Mouse (Mus musculus) G1E (cell line): ENCODE data around the gene Eif3b.

Experiments
- CTCF ChIP-seq: IDR thresholded peaks from 2 replicates; pipeline ENCODE4 v1.5.1; 2012; ENCODE audit warnings: low read depth, low read length, inconsistent platforms, mixed read lengths
- GATA1 ChIP-seq: IDR thresholded peaks from 2 replicates; pipeline ENCODE4 v1.6.1; 2012; ENCODE audit warnings: borderline replicate concordance, low read length, inconsistent platforms, mixed read lengths
- GATA2 ChIP-seq: IDR thresholded peaks from 2 replicates; pipeline ENCODE4 v1.6.1; 2012; ENCODE audit warnings: low read depth, low read length, inconsistent platforms, borderline replicate concordance
- POLR2AphosphoS5 ChIP-seq: IDR thresholded peaks from 2 replicates; pipeline ENCODE4 v1.6.1; 2012; ENCODE audit warnings: low read depth, low read length, inconsistent platforms; ENCODE audit not compliant: insufficient replicate concordance
- TAL1 ChIP-seq: conservative IDR thresholded peaks from 2 replicates; pipeline ENCODE4 v1.6.1; 2012; ENCODE audit warnings: low read depth, low read length, inconsistent platforms, mixed read lengths

GRCm38 (mm10) chr5:140402640-140403270, 16.4 kb upstream of the Eif3b start:
- TF ChIP-seq CTCF (no peak), POLR2AphosphoS5 (no peak), GATA1 (no peak), TAL1 (no peak), GATA2 (no peak)
